Mouse (Mus musculus) gastrocnemius, postnatal 25 days (tissue): ENCODE results near the gene Ppp1r3f. TPM values are rescaled to one million over a fixed set of nuclear protein-coding genes. Genes with fewer than 3 reads are reported as not detected.

Experiments used
- DNase-seq: peaks from one replicate; pipeline ENCODE4 v3.0.0; 2022
- long read RNA-seq, 2 experiments: library from polyadenylated mRNA; stranded (forward); transcript quantifications; one replicate each; pipeline ENCODE4 v2.0.0; 2021
- total RNA-seq, 2 experiments: library from RNA; stranded (reverse); gene quantifications; 1 replicate in 1 of 2; 2 replicates in 1 of 2; pipeline ENCODE4 v1.2.3; 2021

Gene Ppp1r3f
- total RNA-seq, result 1 to 10 TPM; 2.0 to 3.1 TPM
- long read RNA-seq, experiment 1, partial matches to known transcripts, result 0 of 3 reads
- long read RNA-seq, experiment 1, other reads (novel, unspliced or antisense), result 0 of 3 reads
- long read RNA-seq, experiment 2, partial matches to known transcripts, result 0 of 1 reads
- long read RNA-seq, experiment 2, other reads (novel, unspliced or antisense), result 0 of 1 reads

DNA sequence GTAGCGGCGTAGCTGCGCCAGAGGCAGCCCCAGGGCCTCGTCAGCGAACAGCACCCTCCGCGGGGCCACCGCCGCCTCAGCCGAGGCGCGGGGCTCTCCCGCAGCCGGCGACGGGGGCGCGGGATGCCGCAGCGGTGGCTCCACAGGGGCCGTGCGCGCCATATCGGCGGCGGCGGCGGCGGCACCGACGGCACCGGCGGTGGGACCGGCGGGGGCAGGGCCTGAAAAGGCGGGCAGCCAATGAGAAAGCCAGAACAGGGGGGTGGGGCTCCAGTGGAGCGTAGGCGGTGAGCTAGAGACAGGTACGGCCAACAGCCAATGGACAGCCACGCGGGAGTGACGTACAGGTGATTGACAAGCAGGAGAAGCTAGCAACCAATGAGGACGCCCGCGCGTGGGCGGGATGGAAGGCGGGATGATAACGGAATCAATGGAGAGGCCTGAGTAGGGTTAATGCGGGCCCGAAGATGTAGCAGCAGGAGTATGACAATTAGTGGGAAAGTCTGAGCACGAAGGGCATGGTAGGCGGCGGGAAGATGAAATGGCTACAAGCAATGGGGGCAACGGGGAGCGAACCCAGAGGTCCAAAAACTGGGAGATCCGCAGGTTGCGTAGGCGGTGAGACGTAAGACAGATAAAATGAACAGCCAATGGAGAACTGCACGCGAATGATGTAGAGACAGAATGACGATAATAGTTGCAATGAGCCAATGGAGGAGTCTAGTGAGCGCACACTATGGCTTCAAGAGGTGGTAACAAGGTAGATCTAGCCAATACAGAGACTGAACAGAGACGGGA, at the start of gene Ppp1r3f:
Ppp1r3f (minus strand) TSS at position 197 of the 798 bp plus-strand sequence.
- peak; percentile 92 for DNase-seq

DNA sequence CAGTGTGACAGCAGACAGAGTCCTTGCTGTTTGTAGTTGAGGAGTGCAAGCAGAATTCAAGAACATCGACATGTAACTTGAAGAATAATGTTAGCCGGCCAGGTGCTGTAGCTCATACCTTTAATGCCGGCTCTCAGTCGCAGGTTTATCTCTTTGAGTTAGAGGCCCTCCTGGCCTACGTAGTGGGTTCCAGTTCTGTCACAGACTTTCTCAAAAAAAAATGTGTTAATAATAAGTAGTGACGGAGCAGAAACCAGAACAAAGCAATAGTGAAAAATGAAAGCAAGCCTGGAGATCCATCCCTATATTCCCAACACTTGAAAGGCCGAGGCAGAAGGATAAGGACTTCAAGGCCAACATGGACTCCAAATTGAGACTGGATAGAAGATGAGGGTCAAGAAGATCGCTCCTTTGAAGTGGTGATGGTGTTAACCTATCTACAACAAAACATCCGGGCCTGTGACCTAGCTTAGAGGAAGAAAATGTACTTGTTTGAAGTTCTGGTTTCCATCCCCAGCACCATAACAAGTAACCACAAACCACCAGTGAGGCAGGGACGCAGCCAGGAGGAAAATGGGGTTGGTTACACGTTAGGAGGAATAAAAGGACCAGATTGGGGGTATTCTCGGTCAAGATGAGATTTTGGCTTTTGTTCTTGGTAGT, 43.9 kb upstream of the Ppp1r3f start:
- no peak for DNase-seq

DNA sequence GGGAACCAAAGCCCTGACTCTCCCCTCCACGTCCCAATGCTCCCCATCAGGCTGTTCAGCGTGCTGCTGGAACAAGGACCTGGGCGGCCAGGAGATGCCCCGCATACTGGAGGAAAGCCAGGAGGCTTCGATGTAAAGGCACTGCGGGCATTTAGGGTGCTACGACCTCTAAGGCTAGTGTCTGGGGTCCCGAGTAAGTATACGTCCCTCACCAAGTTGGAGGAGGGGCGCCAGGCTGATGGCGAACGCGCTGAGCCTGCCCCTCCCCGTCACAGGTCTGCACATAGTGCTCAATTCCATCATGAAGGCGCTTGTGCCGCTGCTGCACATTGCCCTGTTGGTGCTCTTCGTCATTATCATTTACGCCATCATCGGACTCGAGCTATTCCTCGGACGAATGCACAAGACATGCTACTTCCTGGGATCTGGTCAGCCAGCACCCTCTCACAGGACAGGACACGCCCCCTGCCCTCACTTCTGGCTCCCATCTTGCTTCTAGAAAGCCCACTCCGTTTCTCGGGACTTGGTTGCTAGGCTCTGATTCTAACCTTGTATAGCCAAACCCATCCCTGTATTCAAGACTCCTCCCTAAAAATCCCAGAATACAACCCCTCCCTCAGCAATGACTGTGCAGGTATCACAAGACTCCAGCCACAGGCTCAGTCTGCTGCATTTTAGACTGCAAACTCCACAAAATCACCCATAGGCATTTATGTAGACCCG, 36.6 kb upstream of the Ppp1r3f start:
- no peak for DNase-seq

DNA sequence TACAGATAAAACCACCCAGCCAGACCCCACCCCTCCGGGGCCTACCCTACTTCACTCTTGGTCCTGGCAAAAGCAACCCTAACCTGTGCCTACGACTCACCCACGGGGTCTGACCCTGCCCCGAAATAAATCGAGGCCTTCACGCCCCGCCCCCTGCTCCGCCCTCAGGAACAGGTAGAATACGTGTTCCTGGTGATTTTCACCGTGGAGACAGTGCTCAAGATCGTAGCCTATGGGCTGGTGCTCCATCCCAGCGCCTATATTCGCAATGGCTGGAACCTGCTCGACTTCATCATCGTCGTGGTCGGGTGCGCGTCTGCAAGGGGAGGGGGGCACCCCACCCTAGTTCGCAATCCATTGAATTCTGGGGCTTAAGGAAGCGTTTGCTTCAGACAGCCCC, 36.0 kb upstream of the Ppp1r3f start:
- no peak for DNase-seq

DNA sequence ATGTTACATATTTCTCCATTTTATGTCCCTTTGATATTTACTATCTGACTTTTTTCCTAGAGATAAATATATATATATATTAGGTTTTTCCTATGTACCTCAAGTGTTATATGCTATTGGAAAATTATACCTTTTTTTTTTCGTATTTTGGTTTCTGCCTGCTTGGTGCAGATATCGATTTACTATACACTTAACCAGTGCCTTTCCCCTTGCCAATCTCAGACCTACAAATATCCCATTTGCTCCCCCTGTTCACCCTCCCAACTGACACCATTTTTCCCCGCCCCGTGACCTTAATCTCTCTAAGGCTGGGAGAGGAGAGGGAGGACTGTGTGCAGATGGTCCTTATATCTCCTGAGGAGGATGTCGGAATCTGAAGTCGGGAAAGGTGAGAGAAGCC, 32.7 kb upstream of the Ppp1r3f start, which contains the start of gene Cacna1f:
Cacna1f (plus strand) TSS at position 301 of the 400 bp plus-strand sequence.
- DNase-seq, result no peak

DNA sequence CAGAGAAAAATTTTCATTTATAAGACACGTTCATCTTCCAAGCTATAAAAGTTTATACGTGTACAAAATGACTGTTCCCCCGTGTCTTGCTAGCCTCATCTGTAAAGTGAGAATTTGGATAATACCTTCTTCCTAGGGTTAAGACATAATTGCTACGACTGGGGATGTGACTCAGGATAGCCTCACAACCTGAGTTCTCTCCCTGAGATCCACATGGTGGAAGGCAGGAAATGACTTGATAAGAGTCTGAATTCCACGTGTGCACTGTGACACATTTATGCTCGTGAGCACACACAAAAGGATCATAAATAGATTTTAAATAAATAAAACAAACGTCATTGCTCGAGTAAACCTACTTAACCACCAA, 31.5 kb upstream of the Ppp1r3f start:
- no peak for DNase-seq

DNA sequence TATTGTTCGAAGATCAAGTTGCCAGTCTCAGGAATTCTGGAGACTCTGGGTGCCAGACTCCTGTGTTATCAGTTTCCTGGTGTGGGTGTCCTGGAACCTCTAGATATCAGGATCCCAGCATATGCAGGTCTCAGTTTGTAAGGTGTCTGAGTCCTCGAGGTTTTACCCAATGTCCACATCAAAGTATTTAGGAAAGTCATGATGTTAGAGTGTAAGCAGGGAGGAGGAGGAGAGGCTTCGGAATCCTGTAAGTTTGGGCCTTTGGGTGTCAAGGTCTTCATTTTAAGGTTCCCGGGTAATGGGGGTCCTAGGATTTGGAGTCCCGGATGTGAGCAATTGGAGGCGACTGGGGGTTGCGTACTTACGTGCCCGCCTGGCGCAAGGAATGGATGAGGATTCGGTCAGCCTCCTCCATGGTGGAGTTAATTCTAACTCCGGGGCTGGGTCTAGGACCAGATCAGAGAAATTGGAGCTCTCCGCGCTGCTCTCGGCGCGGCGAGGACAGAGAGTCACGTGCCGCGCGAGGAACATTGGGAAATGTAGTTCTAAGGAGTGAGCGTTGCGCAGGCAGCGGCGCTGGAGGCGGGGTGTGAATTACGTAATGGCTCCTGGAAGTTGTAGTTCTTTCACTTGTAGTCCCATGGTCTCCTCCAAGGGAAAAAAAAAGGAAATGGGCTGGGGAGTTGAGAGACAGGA, 30.9 kb upstream of the Ppp1r3f start, which contains the start of gene Ccdc22:
Ccdc22 (minus strand) TSS at position 639 of the 696 bp plus-strand sequence.
- DNase-seq, result peak; percentile 79

DNA sequence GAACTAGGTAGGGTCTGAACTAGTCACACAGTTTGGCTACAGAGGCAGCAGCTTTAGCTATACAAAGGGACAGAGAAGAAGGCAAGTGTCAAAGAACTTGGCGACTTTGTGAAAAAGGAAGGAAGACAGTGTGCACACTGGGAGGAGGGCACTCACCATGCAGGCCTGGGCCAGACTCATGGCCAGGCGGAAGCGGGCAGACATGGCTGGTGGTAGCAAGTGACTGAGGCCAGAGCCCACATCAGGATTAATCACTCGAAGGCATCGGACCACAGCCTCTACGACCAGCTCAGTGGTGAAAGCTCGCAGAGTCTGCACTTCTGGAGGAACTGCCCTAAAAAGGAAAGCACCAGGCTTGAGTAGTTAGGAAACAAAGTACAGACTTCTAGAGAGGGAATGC, 29.9 kb upstream of the Ppp1r3f start:
- no peak for DNase-seq

DNA sequence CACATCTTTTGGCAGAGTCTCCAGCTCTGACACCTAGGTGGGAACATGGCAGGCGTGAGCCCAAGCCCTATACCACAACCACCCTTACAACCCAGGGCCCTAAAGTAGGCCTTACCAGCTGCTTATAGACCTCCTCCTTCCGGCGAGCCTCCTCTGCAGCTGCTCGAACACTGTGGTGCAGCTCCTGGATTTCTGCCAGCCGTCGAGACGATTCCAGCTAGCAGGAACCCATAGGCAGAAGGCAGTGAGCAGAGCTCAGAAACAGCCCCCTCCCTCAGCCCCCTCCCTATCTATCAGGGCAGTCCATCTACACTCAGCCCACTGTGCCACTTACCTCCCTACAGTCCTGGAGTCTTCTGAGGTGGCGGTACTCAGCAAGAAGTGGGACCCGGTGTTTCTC, 21.3 kb upstream of the Ppp1r3f start:
- no peak for DNase-seq

DNA sequence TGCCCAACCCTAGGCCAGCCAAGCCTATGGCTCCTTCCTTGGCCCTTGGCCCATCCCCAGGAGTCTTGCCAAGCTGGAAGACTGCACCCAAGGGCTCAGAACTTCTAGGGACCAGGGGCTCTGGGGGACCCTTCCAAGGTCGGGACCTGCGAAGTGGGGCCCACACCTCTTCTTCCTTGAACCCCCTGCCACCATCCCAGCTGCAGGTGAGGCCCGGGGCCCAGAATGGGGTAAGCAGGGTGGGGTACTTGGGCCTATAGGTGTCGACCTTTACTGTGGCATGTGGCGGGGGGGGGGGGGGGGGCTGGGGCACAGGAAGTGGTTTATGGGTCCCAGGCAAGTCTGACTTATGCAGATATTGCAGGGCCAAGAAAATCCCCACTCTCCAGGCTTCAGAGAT, 12.3 kb upstream of the Ppp1r3f start:
- DNase-seq, result no peak

DNA sequence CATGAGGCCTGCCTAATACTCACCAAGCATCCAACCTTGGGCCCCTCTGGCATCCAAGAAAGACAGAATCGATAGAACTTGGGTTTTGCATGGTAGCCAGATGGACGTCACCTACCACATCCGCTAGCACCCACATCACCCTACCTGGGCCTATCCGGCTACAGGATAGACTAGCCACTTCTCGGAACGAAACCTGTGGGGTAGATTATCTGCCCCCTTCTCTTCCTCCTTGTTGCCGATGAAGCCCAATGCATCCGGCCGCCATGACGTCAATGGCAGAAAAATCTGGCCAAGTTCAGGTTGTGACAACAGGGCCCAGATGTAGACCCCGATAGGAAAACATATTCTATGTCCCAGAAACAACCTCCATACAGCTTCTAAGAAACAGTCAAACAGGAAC, 9.8 kb upstream of the Ppp1r3f start:
- no peak for DNase-seq

DNA sequence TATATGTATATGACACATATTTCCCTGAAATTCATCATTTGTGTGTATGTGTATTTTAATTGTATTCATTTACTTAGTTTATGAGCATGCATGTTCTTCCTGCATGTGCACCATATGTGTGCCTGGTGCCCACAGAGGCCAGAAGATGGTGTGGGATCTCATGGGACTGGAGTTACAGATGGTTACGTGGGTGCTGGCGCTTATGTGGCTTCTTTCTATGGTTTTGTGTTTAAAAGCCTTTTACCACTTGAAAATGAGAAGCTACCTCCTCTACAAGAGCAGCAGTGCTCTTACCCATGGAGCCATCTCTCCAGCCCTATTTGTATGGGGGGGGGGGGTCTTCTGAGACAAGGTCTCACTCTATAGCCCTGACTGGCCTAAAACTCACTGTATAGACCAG, 7.1 kb upstream of the Ppp1r3f start:
- DNase-seq, result no peak

DNA sequence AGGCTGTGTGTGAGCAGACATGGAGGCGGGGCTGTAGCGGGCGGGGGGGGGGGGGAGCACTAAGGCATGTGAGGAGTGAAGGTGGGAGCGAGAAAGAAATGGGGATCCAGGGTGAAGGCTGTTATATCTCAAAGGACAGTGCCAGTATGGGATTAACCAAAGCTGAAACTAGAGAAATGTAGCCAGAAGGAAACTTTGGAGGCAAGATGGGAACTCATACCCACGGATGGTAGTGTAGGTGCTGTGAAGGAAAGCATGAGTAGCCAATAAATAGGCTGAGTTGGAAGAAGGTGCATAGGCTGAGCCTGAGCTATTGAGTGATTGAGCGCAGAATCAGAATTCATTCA, 775 bp upstream of the Ppp1r3f start:
- DNase-seq, result no peak

DNA sequence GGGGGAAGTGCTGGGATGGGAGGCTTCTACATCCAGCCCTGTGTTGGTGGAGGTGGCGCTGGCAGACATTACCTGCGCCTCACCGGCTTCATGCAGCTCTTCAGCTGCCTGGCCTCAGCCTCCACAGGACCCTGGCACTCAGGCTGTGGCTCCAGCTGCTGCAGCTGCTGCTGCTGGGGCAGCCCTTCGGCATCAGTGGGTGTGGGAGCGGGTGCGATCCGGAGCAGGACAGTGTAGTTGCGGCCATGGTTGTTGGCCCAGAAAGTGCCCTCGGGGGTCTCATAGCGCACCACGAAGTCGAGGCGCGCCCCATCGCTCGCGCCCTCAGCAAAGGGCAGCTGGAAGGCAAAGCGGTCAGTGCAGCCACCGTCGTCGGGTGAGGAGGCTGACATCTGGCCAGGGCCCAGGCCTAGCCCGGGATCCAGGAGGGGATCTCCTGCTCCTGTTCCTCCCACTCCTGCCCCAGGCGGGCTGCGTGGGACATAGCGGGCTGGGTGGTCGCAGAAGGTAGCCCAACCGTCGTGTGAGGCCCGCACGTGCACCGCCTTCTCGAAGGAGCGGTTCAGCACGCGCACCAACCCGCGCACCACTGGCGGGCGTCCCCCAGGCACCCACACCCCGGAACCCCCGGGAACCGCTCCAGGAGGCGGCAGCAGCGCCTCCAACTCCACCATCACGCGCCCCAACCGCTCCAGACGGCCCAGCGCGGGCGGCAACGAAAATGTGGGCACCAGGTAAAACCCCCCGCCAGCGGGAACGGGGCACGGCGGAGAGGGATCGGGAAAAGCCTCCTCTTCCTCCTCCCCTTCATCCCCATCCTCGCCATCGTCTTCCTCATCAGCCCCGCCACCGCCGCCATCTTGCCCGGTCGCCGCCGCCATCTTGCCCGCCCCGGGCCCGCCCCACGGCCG, 652 bp downstream of the Ppp1r3f start, which contains the start of gene Foxp3:
Foxp3 (plus strand) TSS at position 469 of the 911 bp plus-strand sequence.
- peak; percentile 19 for DNase-seq

DNA sequence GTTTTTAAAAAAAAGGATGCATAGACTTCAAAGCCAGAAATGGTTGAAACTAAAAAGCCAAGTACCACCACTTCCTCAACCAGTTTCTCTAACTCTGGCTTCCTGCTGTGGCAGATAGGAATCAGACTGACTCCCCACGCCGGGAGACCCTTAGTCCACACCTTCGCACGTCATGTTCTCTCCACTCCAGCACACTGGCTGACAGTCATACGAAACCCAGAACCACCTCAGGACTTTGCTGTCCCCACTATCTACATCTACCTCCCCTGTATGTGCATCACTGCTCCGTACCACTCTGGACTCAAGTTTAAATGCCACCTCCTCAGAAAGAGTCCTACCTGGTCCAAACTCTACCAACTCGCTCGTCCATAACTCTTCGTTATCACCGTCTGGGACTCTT, 1.6 kb downstream of the Ppp1r3f start:
- DNase-seq, result no peak

DNA sequence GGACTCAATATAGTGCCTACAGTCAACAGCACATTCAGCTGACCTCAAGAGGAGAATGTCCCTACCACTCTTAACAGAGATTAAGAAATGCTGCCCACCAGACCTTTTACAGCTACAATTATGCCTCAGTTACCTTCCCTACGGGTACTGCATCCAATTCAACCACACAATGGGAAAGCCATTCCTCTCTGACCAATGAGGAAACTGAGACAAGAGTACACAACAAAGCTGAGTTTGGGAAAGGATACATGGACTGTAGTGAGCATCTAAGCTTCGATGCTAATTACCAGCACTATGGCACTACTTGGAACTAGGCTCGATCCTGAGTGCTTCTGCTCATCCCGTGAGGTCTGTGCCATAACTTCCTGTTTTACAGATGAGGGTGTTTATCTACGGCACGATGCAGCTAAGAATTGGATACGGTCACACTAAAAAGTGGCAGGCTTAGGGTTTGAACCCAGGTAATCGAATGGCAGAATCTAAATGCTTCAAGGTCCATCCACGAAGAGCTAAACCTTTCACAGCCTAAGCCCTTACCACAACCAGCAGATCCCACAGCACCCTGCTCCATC, 2.4 kb downstream of the Ppp1r3f start:
- no peak for DNase-seq

DNA sequence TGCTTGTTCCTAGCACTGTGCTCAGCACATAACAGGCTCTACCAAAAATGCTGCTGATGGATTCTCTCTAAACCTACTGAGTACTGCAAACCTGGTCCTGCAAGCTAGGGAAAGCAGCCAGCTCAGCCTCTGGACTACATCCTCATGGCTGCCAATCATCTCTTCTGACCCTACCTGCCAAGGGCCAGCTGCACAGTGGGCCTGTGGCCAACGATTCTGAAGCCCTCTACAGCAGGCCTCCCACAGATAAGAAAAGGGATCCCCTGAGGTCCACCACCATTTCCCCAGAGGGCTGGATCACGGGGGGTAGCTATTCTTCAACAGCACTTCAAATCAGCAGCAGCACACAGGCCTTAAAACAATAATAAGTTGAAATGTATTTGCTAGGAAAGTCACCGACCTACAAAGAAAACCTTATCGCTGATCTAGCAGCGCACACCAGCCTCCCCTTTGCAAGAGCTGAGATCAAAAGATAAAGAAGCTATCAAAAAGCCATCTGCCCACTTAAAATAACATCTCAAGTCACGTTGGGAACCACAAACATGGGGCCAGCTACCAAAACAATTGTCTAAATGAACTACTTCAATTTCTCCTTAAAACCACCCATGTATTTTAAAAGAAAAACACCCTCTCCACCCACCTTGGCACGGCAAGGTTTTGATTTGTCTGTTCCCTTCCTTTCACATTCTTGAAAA, 3.5 kb downstream of the Ppp1r3f start:
- DNase-seq, result no peak

DNA sequence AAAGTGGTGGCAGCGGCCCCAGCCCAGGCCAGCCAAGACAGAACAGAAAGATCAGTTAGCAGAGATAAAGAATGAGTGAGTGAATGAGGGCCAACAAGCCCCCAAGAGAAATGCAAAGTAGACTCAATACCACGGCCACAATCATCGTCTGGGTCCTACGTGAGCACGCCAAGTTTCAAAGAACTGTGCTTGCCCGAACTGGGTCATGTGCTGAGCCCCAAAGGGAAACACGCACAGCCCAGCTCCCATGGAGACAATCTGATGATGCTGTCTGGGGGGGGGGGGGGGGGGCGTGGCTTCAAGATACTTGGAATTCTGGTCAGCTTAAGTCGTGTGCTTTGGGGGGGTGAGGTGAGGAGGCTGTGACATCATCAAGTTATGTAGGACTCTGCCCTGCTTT, 6.6 kb downstream of the Ppp1r3f start:
- DNase-seq, result no peak

DNA sequence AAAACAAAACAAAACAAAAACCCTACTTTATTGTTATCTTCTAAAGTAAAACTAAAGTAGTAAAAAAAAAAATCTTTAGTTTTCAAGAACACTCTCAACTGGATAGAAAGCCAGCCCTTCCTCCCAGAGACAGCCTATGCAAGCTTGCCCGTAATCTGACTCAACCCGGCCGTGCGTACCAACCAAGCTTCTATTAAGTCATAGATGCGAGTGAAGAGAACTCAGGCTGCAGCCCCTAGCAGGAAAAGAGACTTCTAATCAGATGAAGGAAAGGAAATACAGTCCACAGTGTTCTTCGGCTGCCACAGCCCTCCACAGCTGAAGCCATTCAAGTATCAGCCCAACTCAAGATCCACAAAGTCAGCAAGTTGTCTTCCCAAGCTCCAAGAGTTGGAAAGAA, 7.7 kb downstream of the Ppp1r3f start:
- no peak for DNase-seq

DNA sequence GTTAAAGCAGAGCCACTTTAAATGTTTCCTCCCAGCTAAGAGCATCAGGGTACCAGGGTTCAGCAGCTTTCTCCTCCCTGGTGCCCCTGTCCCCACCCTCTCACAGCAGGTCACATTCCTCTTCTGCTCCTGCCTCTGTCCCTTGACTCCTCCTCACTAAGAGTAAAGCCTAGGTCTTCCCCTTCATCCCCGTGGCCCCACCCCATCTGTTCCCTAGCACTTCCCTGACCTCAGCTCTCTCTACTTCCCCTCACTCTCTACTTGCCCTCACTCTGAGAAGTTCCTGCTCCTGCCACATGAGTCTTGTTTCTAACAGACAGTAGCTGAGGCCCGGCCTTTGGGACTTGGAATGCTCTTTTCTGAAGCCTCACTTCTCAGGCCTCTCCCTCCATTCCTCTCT, 11.0 kb downstream of the Ppp1r3f start:
- DNase-seq, result no peak
